Mouse (Mus musculus) midbrain, embryonic 14.5 days (tissue): Measurements from ENCODE around the gene Mgam. TPM values are rescaled to one million over a fixed set of nuclear protein-coding genes. Genes with fewer than 3 reads are reported as not detected.
"Not testable (repeated sequence)": the region's sequence is repeated elsewhere in the genome, so short reads cannot be mapped to it uniquely, and the experiment has no call there.

Source experiments
- ATAC-seq: fragments of 200-750 bp; cut with Nextera tagmentation; 2 replicates; pipeline ENCODE4 v1.8.0; 2017; ENCODE audit warnings: moderate number of reproducible peaks, moderate library complexity; ENCODE audit not compliant: low FRiP score, low TSS enrichment
- DNase-seq: peaks from one replicate; pipeline ENCODE4 v3.0.0-alpha.2; 2015
- H3K27ac ChIP-seq: fragments of 300-500 bp; sonication (generic); replicated peaks from 2 replicates; pipeline ENCODE4 v1.5.1; 2014; ENCODE audit warnings: mild to moderate bottlenecking, low read depth, low read length, moderate library complexity
- H3K27me3 ChIP-seq: fragments of 300-500 bp; sonication (generic); 2 replicates; pipeline ENCODE4 v1.6.1; 2014; ENCODE audit warnings: low read length, control low read depth, mixed read lengths; ENCODE audit not compliant: control insufficient read depth, insufficient read depth
- H3K36me3 ChIP-seq: fragments of 300-500 bp; sonication (generic); 2 replicates; pipeline ENCODE4 v1.6.1; 2014; ENCODE audit warnings: low read length, control low read depth; ENCODE audit not compliant: control insufficient read depth, insufficient read depth
- H3K4me1 ChIP-seq: fragments of 300-500 bp; sonication (generic); 2 replicates; pipeline ENCODE4 v1.6.1; 2014; ENCODE audit warnings: mild to moderate bottlenecking, antibody characterized with exemption, low read length, control low read depth; ENCODE audit not compliant: control insufficient read depth, insufficient read depth
- H3K4me2 ChIP-seq: fragments of 300-500 bp; sonication (generic); 2 replicates; pipeline ENCODE4 v1.6.1; 2014; ENCODE audit warnings: mild to moderate bottlenecking, low read length, moderate library complexity
- H3K4me3 ChIP-seq: fragments of 300-500 bp; sonication (generic); replicated peaks from 2 replicates; pipeline ENCODE4 v1.5.1; 2014; ENCODE audit warnings: low read depth, low read length
- H3K9ac ChIP-seq: fragments of 300-500 bp; sonication (generic); replicated peaks from 2 replicates; pipeline ENCODE4 v1.6.1; 2014; ENCODE audit warnings: mild to moderate bottlenecking, low read length, moderate library complexity
- H3K9me3 ChIP-seq: fragments of 300-500 bp; sonication (generic); 2 replicates; pipeline ENCODE4 v1.6.1; 2016; ENCODE audit warnings: low read length, control low read depth, mixed read lengths; ENCODE audit not compliant: control insufficient read depth
- WGBS: fragments of 180-500 bp; shearing (Covaris S2); extraction: QIAGEN DNeasy Blood & Tissue Kit; methylation state at CpG from one replicate; pipeline ENCODE4 v1.1.7; 2014; 5-methylcytosine and 5-hydroxymethylcytosine counted together
- polyA plus RNA-seq: library from polyadenylated mRNA; unstranded; fragments of >200 nt; fragmentation: Nextera tagmentation; extraction: Ambion mirVana; gene quantifications from 2 replicates; pipeline ENCODE4 v1.2.1, GENCODE M21; 2014

Mgam gene
- polyA plus RNA-seq, 1 experiment from 2014 or later = not detected

GRCm38 (mm10) chr6:40660930-40661329 lies 32.3 kb downstream of the Mgam start:
- no peak for DNase-seq
- WGBS = 19% methylated on average over 2 of the region's 2 CpGs
- H3K4me3 ChIP-seq = no peak overlapping the region

GRCm38 (mm10) chr6:40689180-40689579 lies 60.5 kb downstream of the Mgam start:
- WGBS = 11% methylated on average over 5 of the region's 5 CpGs
- no peaks in the 10 kb centered on the region for H3K9me3 ChIP-seq
- H3K4me3 ChIP-seq = no peak overlapping the region
- DNase-seq = peak; percentile 91
- H3K27me3 ChIP-seq = no peaks in the 10 kb centered on the region
- H3K36me3 ChIP-seq = no peaks in the 10 kb centered on the region
- peak; percentile 68; the same call in 1 of the 2 replicates for ATAC-seq
- no peaks in the 10 kb centered on the region for H3K4me1 ChIP-seq
- no peak overlapping the region for H3K4me2 ChIP-seq
- no peak overlapping the region for H3K27ac ChIP-seq
- H3K9ac ChIP-seq = no peak overlapping the region

More at GRCm38 (mm10) chr6:40660930-40661329, 32.3 kb downstream of the Mgam start:
- H3K4me1 ChIP-seq = no peaks in the 10 kb centered on the region
- H3K27me3 ChIP-seq = no peaks in the 10 kb centered on the region
- no peak for ATAC-seq
- H3K9ac ChIP-seq = no peak overlapping the region
- H3K9me3 ChIP-seq = no peaks in the 10 kb centered on the region
- H3K36me3 ChIP-seq = no peaks in the 10 kb centered on the region
- no peak overlapping the region for H3K4me2 ChIP-seq
- H3K27ac ChIP-seq = no peak overlapping the region

DNA sequence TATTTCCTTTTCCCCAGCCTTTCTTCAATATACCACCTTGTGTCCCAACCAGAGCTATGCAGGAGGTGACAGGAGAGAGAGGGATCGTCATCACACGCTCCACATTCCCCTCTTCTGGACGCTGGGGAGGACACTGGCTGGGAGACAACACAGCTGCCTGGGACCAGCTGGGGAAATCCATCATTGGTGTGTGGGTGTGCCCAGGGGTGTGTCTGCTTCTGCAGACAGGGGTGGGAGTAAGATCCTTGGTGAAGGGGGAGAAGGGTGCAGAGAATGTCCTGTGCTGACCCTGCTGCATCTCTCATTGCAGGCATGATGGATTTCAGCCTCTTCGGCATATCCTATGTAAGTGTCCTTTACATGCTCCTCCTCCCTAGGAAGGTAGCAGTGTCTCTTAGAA lies 63.4 kb downstream of the Mgam start:
- not testable (repeated sequence) for H3K27ac ChIP-seq, H3K4me1 ChIP-seq, H3K36me3 ChIP-seq, H3K9ac ChIP-seq, H3K4me3 ChIP-seq, H3K9me3 ChIP-seq, H3K27me3 ChIP-seq, H3K4me2 ChIP-seq, ATAC-seq, DNase-seq
- 65% methylated on average over 3 of the region's 4 CpGs for WGBS

DNA sequence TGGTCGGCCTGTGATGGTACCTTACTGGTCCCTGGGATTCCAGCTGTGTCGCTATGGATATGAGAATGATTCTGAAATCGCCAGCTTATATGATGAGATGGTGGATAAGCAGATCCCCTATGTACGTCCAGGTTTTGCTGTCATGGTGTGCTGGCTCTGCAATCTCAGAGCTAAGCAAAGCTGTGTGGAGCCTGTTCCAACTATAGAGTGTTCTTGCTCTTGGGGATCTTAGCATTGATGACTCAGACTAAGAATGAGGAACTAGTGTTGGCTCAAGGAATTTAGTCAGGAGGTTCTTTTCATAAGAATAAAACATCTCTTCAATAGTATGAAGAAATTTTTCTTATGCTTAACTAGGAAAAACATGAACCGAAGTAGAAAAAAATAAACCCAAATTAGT lies 84.9 kb downstream of the Mgam start:
- not testable (repeated sequence) for H3K9me3 ChIP-seq, H3K27me3 ChIP-seq, H3K36me3 ChIP-seq, ATAC-seq, H3K4me2 ChIP-seq, H3K4me1 ChIP-seq, H3K4me3 ChIP-seq, H3K27ac ChIP-seq, DNase-seq, H3K9ac ChIP-seq
- 87% methylated on average over 5 of the region's 5 CpGs for WGBS

- H3K4me2 ChIP-seq = no peak overlapping the region
Observed at GRCm38 (mm10) chr6:40715705-40716104, 87.1 kb downstream of the Mgam start.

GRCm38 (mm10) chr6:40728506-40728905 lies 99.9 kb downstream of the Mgam start:
- not testable (repeated sequence) for H3K27me3 ChIP-seq, H3K36me3 ChIP-seq, H3K4me3 ChIP-seq, H3K27ac ChIP-seq, H3K4me1 ChIP-seq, ATAC-seq, H3K9me3 ChIP-seq, H3K9ac ChIP-seq, H3K4me2 ChIP-seq, DNase-seq
- 85% methylated on average over 4 of the region's 4 CpGs for WGBS

More at GRCm38 (mm10) chr6:40715705-40716104, 87.1 kb downstream of the Mgam start:
- 86% methylated on average over 1 of the region's 1 CpGs for WGBS
- H3K4me3 ChIP-seq = no peak overlapping the region
- H3K9ac ChIP-seq = no peak overlapping the region
- H3K4me1 ChIP-seq = no peaks in the 10 kb centered on the region
- H3K27ac ChIP-seq = no peak overlapping the region
- ATAC-seq (no peak), DNase-seq (no peak)
- no peaks in the 10 kb centered on the region for H3K27me3 ChIP-seq
- H3K9me3 ChIP-seq = no peaks in the 10 kb centered on the region
- H3K36me3 ChIP-seq = no peaks in the 10 kb centered on the region

DNA sequence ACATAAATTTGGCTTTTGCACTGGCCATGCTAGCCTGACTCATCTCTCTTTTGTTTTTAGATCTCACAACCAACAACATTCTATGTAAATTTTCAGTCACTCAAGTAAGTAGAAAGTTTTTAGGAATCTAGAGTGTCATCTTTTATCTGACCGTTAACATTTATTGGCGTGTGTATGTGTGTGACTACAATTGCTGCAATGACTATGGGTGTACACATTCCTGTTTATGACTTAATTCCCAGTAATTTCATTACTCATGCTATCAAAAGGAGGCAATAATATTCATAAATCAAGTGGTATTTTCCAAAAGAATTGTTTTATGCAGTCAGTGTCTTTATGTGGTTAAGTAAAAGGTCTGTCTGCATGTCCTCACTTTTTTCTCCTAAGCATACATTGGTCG lies 110.9 kb downstream of the Mgam start:
- no peaks in the 10 kb centered on the region for H3K9me3 ChIP-seq
- H3K36me3 ChIP-seq = no peaks in the 10 kb centered on the region
- no peak overlapping the region for H3K9ac ChIP-seq
- ATAC-seq (no peak), DNase-seq (no peak)
- no peaks in the 10 kb centered on the region for H3K4me1 ChIP-seq
- no peak overlapping the region for H3K4me2 ChIP-seq
- H3K4me3 ChIP-seq = no peak overlapping the region
- H3K27ac ChIP-seq = no peak overlapping the region
- H3K27me3 ChIP-seq = no peaks in the 10 kb centered on the region
- 96% methylated on average over 3 of the region's 3 CpGs for WGBS

- not testable (repeated sequence) for H3K4me1 ChIP-seq, H3K27me3 ChIP-seq, ATAC-seq, H3K9me3 ChIP-seq, H3K36me3 ChIP-seq, DNase-seq, H3K4me2 ChIP-seq, H3K9ac ChIP-seq, H3K27ac ChIP-seq, H3K4me3 ChIP-seq
- 78% methylated on average over 6 of the region's 6 CpGs for WGBS
Observed at GRCm38 (mm10) chr6:40749030-40749429, 120.4 kb downstream of the Mgam start.

DNA sequence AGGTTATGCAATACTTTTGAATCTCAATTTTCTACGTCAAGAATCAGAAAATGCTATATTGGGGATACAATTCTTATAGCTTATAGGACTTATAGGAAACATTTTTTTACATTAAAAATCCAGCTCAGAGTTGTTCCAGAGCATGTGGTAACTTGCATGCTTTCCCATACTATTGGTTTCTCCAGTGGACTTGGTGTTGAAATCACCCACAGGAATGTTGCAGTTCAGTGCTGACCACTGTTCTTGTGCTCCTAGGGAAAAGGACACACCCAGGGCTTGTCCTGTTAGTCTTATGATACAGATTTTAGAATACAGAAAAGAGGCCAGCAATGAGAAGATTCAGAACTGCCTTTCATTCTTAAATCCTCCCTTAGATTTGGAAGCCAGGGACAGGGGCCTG lies 127.3 kb downstream of the Mgam start:
- Histone ChIP-seq H3K4me3 (no peak overlapping the region), H3K36me3 (no peaks in the 10 kb centered on the region), H3K9ac (no peak overlapping the region), H3K4me2 (no peak overlapping the region), H3K4me1 (no peaks in the 10 kb centered on the region), H3K27me3 (no peaks in the 10 kb centered on the region), H3K9me3 (no peaks in the 10 kb centered on the region), H3K27ac (no peak overlapping the region)
- ATAC-seq (no peak), DNase-seq (no peak)
- WGBS = 93% methylated on average over 1 of the region's 1 CpGs
